Mouse (Mus musculus): ENCODE measurements around the gene 2010111I01Rik. TPM values are rescaled to one million over a fixed set of nuclear protein-coding genes. Genes with fewer than 3 reads are reported as not detected.

Gene 2010111I01Rik
- polyA plus RNA-seq, 1 experiment from 2014 or later: 23.9 TPM

- Histone ChIP-seq H3K4me3 (no peak overlapping the region), H3K9ac (no peak overlapping the region), H3K9me3 (replicated peaks) (no peaks in the 10 kb centered on the region), H3K36me3 (ENCODE audit: poor library complexity, severe bottlenecking) (no peaks in the 10 kb centered on the region), H3K4me1 (peaks cover 21% of the 10 kb centered on the region), H3K27ac (no peak overlapping the region), H3K27me3 (no peaks in the 10 kb centered on the region), H3K4me2 (no peak overlapping the region)
- ATAC-seq: no peak
- WGBS: 60% methylated on average over 6 of the region's 6 CpGs
Observed at GRCm38 (mm10) chr13:63184946-63185345, 220.3 kb downstream of the 2010111I01Rik start.

- Histone ChIP-seq H3K4me3 (no peak overlapping the region), H3K9ac (no peak overlapping the region), H3K4me1 (peaks cover 21% of the 10 kb centered on the region), H3K27ac (no peak overlapping the region), H3K36me3 (ENCODE audit: poor library complexity, severe bottlenecking) (no peaks in the 10 kb centered on the region), H3K4me2 (no peak overlapping the region), H3K27me3 (no peaks in the 10 kb centered on the region), H3K9me3 (replicated peaks) (no peaks in the 10 kb centered on the region)
- 45% methylated on average over 4 of the region's 4 CpGs for WGBS
- ATAC-seq: peak; percentile 48; the same call in 1 of the 2 replicates
Observed at GRCm38 (mm10) chr13:63186217-63186616, 221.5 kb downstream of the 2010111I01Rik start.

DNA sequence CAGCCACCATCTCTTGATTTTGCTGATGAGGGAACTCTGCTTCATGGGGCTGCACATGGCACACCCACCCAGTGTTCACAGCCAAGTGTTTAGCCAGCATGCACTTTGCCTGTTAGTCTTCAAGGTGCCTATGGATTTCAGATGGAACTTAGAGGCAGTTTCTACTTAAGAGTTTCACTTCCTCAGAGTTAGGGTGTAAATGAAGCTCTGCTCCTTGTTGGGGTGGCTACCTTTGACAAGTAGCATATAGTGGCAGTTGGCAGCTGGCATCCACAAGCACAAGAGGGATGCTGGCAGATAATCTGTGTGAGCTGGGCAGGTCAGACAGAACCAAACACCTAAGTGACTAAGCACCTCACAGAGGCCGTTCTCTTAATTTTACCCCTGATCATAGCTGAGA, 221.9 kb downstream of the 2010111I01Rik start:
- WGBS: 88% methylated on average over 1 of the region's 1 CpGs
- no peak overlapping the region for H3K27ac ChIP-seq
- no peak overlapping the region for H3K4me3 ChIP-seq
- no peaks in the 10 kb centered on the region for H3K27me3 ChIP-seq
- H3K4me2 ChIP-seq: no peak overlapping the region
- H3K9ac ChIP-seq: no peak overlapping the region
- ATAC-seq: no peak
- H3K4me1 ChIP-seq: peaks cover 21% of the 10 kb centered on the region
- no peaks in the 10 kb centered on the region for H3K9me3 ChIP-seq (replicated peaks)
- H3K36me3 ChIP-seq (ENCODE audit: poor library complexity, severe bottlenecking): no peaks in the 10 kb centered on the region

DNA sequence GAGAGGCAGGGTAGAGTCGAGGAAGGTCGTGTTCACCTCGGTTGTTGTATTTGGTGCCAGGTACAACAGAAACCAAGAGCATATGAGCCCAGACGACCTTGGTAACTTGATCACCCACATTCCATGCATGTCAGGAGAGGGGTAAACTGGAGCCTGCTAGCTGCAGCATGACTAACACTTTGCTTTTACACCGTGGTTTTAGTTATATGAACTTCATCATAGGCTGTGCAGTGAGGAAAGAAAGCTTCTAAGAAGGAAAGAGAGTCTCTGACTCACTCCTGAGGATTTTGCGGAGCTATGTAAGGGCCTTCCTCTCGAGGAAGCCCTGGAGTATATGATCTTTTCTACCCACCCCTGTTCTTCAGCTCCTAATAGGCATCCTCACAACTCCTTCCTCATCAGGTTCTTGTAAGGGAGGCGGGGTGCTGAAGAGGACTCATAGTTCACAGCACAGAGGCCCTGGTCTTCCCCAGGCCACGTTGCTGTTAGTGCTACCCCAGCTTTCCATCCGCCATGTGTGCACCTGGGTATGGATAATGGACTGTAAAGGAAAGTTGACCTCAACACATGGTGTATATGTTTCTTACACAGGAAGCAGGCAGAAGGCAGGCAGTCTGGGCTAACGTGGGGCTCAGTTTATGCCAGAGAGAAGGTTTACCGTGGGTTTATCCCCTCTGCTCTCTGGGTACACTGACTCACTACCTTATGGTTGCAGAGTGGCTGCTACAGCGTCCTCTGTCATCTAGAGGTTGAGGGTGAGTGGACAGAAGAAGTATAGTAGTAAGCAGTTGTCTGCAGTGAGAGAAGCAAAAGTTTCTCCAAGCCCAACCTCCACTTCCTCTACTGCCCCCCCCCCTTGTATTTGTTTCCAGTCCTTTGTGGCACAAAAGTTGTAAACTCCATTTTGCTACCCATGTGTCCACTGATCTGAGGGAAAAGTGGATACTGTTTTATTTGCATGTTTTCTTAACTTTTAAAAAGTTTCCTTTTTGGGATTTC, 222.8 kb downstream of the 2010111I01Rik start:
- H3K9me3 ChIP-seq (replicated peaks): no peaks in the 10 kb centered on the region

GRCm38 (mm10) chr13:63188306-63188705, 223.6 kb downstream of the 2010111I01Rik start:
- no peak overlapping the region for H3K4me2 ChIP-seq
- no peaks in the 10 kb centered on the region for H3K9me3 ChIP-seq (replicated peaks)
- peaks cover 21% of the 10 kb centered on the region for H3K4me1 ChIP-seq
- no peaks in the 10 kb centered on the region for H3K27me3 ChIP-seq
- no peaks in the 10 kb centered on the region for H3K36me3 ChIP-seq (ENCODE audit: poor library complexity, severe bottlenecking)
- no peak overlapping the region for H3K4me3 ChIP-seq
- no peak overlapping the region for H3K9ac ChIP-seq
- ATAC-seq: no peak
- WGBS: 77% methylated on average over 5 of the region's 5 CpGs
- H3K27ac ChIP-seq: no peak overlapping the region

More for the DNA sequence above, 222.8 kb downstream of the 2010111I01Rik start:
- no peak overlapping the region for H3K4me3 ChIP-seq
- no peak overlapping the region for H3K9ac ChIP-seq
- H3K36me3 ChIP-seq (ENCODE audit: poor library complexity, severe bottlenecking): no peaks in the 10 kb centered on the region
- H3K27ac ChIP-seq: no peak overlapping the region
- no peaks in the 10 kb centered on the region for H3K27me3 ChIP-seq
- peaks cover 21% of the 10 kb centered on the region for H3K4me1 ChIP-seq
- no peak overlapping the region for H3K4me2 ChIP-seq
- WGBS: 84% methylated on average over 13 of the region's 13 CpGs
- no peak for ATAC-seq

DNA sequence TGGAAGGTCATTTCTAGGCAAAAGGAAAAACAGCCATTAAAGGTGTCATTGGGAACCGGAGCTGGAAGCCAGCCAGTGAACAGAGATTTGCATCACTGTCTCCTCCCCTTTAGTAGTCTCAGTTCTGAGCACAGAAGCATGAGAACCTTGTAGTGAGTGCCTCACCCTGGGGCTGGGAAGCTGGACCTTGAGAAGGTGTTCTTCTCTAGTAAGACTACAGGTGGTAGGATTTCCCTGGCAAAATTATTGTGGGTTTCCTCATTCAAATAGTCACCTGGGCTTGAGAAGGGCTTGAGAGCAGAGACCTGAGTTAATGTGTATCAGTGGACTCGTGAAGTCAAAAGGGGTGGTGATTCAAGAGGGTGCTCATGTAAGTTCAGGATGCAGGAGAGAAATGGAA, 224.1 kb downstream of the 2010111I01Rik start:
- 56% methylated on average over 2 of the region's 2 CpGs for WGBS
- Histone ChIP-seq H3K27me3 (no peaks in the 10 kb centered on the region), H3K4me2 (no peak overlapping the region), H3K27ac (no peak overlapping the region), H3K9ac (no peak overlapping the region), H3K4me3 (no peak overlapping the region), H3K36me3 (ENCODE audit: poor library complexity, severe bottlenecking) (no peaks in the 10 kb centered on the region), H3K9me3 (replicated peaks) (no peaks in the 10 kb centered on the region), H3K4me1 (peaks cover 21% of the 10 kb centered on the region)
- ATAC-seq: no peak

DNA sequence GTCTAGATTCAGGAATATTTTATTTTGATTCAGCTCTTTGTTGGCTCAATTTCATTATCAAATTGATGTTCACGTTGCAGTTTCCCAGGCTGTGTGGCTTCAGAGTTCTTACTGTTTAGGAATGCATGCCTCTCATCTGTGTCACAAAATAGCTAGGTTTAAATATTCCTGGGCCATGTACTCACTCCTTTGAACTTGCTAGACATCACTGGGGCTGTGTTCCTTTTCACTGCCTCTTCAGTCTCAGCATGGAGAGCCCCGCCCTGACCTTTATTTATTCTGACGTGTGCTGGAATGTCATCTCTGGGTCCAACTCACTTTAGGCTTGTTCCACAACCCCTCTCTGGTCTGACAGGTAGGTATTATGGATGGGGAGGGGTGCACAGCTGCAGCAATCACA, 228.7 kb downstream of the 2010111I01Rik start:
- Histone ChIP-seq H3K4me2 (no peak overlapping the region), H3K36me3 (ENCODE audit: poor library complexity, severe bottlenecking) (no peaks in the 10 kb centered on the region), H3K27ac (no peak overlapping the region), H3K4me1 (peaks cover 7% of the 10 kb centered on the region), H3K27me3 (no peaks in the 10 kb centered on the region), H3K9me3 (replicated peaks) (no peaks in the 10 kb centered on the region), H3K9ac (no peak overlapping the region), H3K4me3 (no peak overlapping the region)
- WGBS: 71% methylated on average over 3 of the region's 3 CpGs
- ATAC-seq: no peak

DNA sequence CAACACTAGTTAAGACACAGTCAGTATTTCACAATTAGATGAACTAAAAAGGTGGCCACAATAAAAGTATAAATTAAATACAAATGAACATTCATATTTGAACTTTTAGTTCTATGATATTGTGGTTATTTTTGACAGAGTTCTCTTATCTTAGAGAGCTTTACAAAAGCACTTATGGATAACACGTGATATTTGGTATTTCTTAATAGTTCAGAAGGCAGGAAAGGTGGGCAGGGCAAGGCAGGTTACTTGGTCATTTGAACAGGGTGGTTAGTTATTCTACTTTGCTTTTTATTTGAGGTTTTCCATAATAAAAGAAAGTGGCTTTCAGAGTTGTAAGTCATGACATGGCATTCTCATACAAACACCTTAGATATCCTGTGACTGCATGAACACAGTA, 233.3 kb downstream of the 2010111I01Rik start:
- 85% methylated on average over 1 of the region's 1 CpGs for WGBS
- Histone ChIP-seq H3K27me3 (no peaks in the 10 kb centered on the region), H3K4me1 (0 out of 2 replicates have a peak, but pooled peaks cover under 1% of the 10 kb centered on the region), H3K9me3 (replicated peaks) (no peaks in the 10 kb centered on the region), H3K27ac (no peak overlapping the region), H3K4me3 (no peak overlapping the region), H3K36me3 (ENCODE audit: poor library complexity, severe bottlenecking) (no peaks in the 10 kb centered on the region), H3K9ac (no peak overlapping the region), H3K4me2 (no peak overlapping the region)
- ATAC-seq: no peak

DNA sequence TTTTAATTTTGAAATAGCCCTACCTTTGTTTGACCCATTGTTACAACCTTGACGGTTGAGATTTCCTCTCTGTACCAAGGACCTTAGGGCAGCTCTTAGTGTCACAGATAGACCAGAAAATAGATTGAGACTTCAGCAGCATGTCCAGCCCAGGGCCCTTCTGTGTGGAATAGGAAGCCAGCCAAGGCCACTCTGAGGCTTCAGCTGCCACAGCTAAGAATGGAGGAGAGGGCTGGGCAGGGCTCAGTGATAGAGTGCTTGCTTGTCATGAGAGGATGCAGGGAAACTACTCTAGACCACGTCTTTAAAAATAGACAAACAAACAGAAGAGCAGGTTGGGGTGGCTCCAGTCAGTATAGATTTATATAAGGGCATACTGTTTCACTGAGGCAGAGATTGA, 234.9 kb downstream of the 2010111I01Rik start:
- 76% methylated on average over 2 of the region's 2 CpGs for WGBS
- H3K4me2 ChIP-seq: no peak overlapping the region
- H3K27ac ChIP-seq: no peak overlapping the region
- ATAC-seq: no peak
- H3K9me3 ChIP-seq (replicated peaks): no peaks in the 10 kb centered on the region
- H3K36me3 ChIP-seq (ENCODE audit: poor library complexity, severe bottlenecking): no peaks in the 10 kb centered on the region
- H3K9ac ChIP-seq: no peak overlapping the region
- H3K4me3 ChIP-seq: no peak overlapping the region
- H3K27me3 ChIP-seq: no peaks in the 10 kb centered on the region
- peaks cover 14% of the 10 kb centered on the region for H3K4me1 ChIP-seq

GRCm38 (mm10) chr13:63203502-63204278, 239.0 kb downstream of the 2010111I01Rik start:
- Histone ChIP-seq H3K9me3 (replicated peaks) (no peaks in the 10 kb centered on the region), H3K36me3 (ENCODE audit: poor library complexity, severe bottlenecking) (no peaks in the 10 kb centered on the region), H3K27me3 (0 out of 2 replicates have a peak, but pooled peaks cover 3% of the 10 kb centered on the region), H3K4me3 (no peak overlapping the region), H3K4me1 (peaks cover 14% of the 10 kb centered on the region), H3K9ac (no peak overlapping the region), H3K4me2 (no peak overlapping the region), H3K27ac (no peak overlapping the region)
- ATAC-seq: 0 out of 2 replicates have a peak, but pooled peaks have one; percentile 38
- WGBS: 22% methylated on average over 8 of the region's 8 CpGs

DNA sequence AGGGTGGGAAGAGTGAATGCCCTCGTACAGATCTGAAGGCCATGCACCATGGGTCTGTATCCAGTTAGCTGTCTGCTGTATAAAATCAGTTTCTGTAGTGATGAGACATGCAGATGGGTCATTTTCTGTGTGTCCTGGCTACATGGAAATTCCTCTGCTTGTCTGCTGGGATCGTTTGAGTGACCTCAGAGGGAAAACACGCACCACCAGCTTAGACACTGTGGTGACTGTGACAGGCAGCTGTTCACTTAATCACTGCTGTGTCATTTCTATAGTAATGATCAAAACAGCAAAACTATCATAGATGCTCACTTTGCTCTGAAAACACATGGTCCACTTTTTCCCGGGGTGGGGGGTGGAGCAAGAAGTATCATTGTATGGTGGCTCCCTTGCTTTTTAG, 241.1 kb downstream of the 2010111I01Rik start:
- Histone ChIP-seq H3K36me3 (ENCODE audit: poor library complexity, severe bottlenecking) (no peaks in the 10 kb centered on the region), H3K27me3 (0 out of 2 replicates have a peak, but pooled peaks cover 3% of the 10 kb centered on the region), H3K9ac (no peak overlapping the region), H3K27ac (no peak overlapping the region), H3K4me1 (peaks cover 14% of the 10 kb centered on the region), H3K4me3 (no peak overlapping the region), H3K4me2 (no peak overlapping the region), H3K9me3 (replicated peaks) (no peaks in the 10 kb centered on the region)
- WGBS: 83% methylated on average over 4 of the region's 4 CpGs
- no peak for ATAC-seq

- no peak for ATAC-seq
- H3K4me1 ChIP-seq: peaks cover 17% of the 10 kb centered on the region
- no peaks in the 10 kb centered on the region for H3K9me3 ChIP-seq (replicated peaks)
- H3K27me3 ChIP-seq: 0 out of 2 replicates have a peak, but pooled peaks cover 3% of the 10 kb centered on the region
- no peak overlapping the region for H3K4me3 ChIP-seq
- no peak overlapping the region for H3K9ac ChIP-seq
- WGBS: 68% methylated on average over 1 of the region's 1 CpGs
- no peaks in the 10 kb centered on the region for H3K36me3 ChIP-seq (ENCODE audit: poor library complexity, severe bottlenecking)
- H3K4me2 ChIP-seq: no peak overlapping the region
- H3K27ac ChIP-seq: no peak overlapping the region
Observed at GRCm38 (mm10) chr13:63206396-63206795, 241.7 kb downstream of the 2010111I01Rik start.
